Mouse (Mus musculus) right cerebral cortex, postnatal 4 days (tissue): Measurements from ENCODE around the gene Tnfsf9.
"Not testable (repeated sequence)": the region's sequence is repeated elsewhere in the genome, so short reads cannot be mapped to it uniquely, and the experiment has no call there.

Source experiments
- DNase-seq: peaks from one replicate; pipeline ENCODE4 v3.0.0-alpha.2; 2022

The Tnfsf9 gene

DNA sequence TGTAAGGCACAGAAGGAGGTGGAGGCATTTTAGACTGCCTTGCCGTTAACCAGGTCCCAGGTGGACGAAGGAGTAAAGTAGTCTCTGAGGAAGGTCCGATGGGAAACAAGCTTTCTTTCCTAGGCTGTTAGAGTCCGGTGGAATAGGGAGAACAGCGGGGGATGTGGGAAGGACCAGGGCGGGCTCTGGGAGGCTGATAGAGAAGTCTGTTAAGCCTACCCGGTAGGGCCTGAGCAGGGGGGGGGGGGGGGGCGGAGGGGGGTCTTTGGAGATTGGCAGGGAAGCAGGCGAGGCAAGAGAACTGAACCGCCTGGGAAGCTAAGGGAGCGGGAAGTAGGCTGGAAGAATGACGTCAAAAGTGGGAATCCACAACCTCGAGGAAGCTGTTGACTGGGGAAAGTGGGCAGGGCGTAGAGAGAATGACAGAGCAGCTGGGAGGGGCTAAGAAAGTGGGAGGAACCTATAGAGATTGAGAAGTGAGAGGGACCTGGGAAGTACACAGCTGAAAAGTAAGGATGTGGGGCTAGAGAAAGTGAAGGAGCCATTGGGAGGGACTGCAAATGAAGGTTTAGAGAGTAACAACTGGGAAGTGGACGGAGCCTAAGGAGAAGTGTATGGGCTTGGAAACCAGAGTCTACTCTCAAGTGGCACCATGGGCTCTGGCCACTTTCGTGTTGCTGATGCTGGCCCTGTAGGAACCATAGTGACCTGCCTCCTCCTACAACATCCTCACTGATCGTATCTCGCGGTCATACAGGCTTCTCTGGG is 9.1 kb upstream of the Tnfsf9 start:
- DNase-seq = no peak

DNA sequence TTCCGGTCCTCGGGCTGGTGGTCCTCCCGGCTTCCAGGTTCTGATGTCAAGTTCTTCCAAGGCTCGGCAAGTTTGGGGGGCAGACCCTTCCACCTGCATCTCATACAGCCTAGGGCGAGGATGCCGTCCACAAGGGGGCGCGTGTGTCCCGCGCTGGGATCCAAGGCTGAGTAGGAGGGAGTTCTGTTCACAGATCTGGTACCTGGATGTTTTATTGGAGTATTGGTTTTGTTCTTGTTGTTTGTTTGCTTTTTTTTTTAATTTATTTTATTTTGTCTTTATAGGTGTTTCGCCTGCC is 8.6 kb upstream of the Tnfsf9 start:
- DNase-seq = peak; percentile 94

DNA sequence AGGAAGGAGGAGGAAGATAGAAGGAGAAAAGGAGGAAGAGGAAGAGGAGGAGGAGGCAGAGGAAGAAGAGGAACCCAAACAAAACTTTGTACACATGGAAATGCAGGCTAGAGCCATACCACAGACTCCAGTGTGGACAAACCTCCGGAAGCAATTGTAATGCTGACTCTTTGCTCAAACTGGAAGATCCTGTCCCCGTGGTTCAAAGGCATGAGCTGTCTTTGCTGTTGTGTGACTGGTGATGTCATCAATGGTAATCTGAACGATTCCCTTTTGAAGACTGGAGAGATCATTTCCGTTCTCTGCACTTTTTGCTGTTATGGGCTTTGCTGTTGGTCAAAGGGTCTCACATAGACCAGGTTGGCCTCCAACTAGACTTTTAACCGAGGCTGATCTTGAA is 6.8 kb upstream of the Tnfsf9 start:
- no peak for DNase-seq

GRCm38 (mm10) chr17:57099629-57100325 is 5.3 kb upstream of the Tnfsf9 start:
- no peak for DNase-seq

GRCm38 (mm10) chr17:57102276-57102675 is 2.8 kb upstream of the Tnfsf9 start:
- no peak for DNase-seq

- no peak for DNase-seq
Observed at GRCm38 (mm10) chr17:57104496-57104895, 629 bp upstream of the Tnfsf9 start.

DNA sequence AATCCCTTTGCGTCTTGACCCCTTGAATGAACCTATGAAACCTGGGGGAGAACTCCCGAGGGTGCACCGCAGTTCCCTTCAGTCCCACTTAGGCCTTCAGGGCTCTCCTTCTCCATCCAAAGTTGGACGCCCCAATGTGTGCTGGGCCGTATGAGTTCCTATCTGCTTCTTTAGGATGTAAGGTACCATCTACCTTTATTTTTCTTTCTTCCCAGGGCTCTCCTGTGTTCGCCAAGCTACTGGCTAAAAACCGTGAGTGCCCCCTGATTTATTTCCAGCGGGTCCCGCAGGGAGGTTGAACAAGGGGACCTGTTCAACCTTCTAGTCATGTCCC is 877 bp downstream of the Tnfsf9 start:
- no peak for DNase-seq

- DNase-seq = no peak
Observed at GRCm38 (mm10) chr17:57107064-57107463, 1.9 kb downstream of the Tnfsf9 start.

DNA sequence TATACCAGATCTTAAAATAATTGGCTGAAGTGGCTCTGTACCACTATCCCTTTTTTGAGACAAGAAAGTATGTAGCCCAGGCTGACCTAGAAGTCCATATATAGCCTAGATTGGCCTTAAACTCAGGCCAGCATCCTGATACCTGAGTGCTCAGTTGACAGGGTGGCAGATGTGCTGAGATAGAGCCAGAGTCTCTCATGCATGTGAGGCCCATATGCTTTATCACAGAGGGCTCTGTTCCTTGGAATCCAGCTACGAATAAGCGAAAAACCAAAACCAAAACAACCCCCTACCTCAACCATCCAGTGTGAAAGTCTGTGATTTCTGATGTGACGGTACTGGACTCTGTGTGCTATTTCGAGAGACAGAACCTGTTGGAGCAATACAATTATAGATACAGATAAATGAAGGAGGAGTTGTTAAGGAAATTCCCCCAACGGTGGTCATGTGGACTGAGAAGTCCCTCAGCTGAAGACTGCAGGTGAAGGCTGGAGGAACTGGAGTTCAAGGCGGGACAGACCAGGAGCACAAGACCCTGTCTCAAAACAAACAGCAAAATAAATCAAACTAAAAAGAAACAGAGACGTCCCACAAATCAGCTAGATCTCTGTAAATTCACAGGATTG is 3.0 kb downstream of the Tnfsf9 start:
- DNase-seq = no peak

DNA sequence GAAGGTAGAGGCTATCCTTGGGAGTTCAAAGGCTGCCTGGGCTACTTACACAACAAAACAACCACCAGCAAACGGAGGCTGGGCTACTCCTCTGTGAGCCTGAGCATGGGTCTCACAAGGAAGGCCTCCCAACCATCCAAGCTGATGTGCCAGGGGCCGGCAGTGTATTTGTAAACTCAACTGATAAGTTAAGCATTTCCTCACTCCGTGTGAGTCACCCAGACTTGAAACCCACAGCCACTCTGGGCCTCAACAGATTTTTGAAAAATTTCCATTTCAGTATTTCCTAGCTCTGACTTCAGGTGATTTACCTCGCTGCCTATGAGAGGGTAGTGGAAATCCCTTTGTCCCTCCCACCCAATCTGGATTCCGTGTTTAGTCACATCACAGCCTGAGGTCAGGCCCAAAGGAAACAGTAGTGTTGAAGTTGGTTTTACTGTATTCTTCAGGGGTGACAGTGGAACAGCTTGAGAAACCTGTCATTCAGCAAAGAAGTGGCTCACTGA is 3.6 kb downstream of the Tnfsf9 start:
- DNase-seq = no peak

- no peak for DNase-seq
Observed at GRCm38 (mm10) chr17:57110005-57110404, 4.9 kb downstream of the Tnfsf9 start.

DNA sequence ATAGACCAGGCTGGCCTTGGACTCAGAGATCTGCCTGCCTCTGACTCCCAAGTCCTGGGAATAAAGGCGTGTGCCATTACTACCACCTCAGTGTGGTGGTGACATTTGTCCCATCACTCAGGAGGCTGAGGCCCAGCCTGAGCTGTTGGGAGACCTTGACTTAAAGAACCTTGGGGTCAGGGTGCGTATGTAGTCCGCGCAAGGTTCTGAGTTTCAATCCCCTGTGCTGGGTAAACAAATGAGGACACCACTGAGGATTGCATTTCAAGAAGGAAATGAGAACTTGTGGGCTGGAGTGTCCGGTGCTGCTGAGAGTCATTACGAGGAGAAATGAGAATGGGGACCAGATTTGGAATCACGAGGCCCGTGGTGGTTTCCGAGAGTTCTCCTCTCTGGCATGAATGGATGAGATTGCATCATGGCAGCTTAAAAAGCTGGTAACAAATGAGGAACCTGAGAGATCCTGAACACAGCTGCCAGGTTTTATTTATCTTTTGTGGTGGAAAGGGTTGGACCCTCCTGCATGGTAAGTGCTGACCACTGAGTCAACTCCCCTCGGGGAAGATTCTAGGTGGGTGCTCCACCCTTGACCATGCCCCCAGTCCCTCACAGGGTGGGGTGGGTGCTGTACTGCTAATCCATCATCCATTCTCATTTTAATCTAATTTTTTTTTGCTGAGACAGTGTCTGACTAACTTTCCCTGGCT is 7.8 kb downstream of the Tnfsf9 start:
- no peak for DNase-seq

GRCm38 (mm10) chr17:57116801-57117200 is 11.7 kb downstream of the Tnfsf9 start:
- DNase-seq = no peak

- no peak for DNase-seq
Observed at GRCm38 (mm10) chr17:57118524-57119349, 13.6 kb downstream of the Tnfsf9 start.

GRCm38 (mm10) chr17:57121856-57122255 is 16.7 kb downstream of the Tnfsf9 start:
- DNase-seq = no peak

DNA sequence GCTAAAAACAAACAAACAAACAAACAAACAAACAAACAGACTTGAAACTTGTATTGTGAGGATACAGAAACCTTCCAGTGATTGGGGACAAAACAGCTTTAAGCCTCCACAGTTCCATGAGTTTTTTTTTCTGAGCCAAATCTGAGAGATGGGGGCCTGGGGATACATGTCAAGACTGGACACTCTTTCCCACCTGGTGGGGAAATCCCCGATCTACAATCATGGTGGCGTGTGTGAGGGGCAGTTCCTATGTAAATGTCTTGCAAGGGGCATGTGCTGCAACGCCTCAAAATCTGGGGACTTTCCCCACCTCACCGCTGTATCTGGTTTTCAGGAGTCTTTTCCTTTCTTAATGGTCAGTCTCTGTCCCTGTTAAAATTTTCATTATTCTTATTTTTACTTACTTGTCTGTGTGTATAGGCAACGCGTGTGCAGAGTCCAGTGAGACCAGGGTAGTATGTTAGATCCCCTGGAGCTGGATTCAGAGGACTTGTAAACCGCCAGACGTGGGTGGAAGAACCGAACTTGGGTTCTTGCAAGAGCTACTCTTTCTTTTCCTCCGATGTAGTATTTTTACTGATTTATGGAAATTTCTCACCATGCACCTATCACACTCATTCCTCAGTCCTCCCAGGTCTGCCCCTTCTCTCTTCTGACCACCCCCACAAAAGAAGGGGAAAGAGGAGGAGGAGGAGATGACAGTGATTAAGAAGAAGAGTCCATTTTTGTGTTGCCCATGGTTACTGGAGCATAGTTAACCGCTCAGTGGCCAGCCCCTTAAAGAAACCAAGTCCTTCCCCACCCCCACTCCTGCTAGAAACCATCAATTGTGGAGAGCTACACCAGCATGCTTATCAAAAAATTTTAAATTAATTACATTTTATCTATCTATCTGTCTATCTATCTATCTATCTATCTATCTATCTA is 18.3 kb downstream of the Tnfsf9 start:
- no peak for DNase-seq

DNA sequence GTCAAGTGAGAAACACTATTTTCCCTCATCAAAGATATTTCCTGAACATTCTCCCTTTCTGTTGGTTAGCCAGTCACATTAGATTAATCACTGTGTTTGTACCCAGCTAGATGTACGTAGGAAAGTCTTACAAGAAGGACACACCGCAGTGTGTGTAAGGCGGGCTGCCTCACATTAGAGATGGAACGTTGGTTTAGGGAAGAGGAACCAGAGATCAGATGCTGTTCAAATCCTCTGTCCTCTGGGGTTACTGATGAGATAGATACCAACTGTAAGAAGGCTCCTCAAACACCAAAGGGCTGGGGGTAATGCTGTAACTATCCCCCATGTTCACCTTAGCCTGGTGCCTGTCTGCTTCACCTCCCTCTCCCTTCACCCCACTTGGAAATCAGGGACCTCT is 19.7 kb downstream of the Tnfsf9 start:
- DNase-seq = no peak

- DNase-seq = no peak
Observed at GRCm38 (mm10) chr17:57125853-57126622, 20.9 kb downstream of the Tnfsf9 start.

GRCm38 (mm10) chr17:57131793-57132192 is 26.7 kb downstream of the Tnfsf9 start:
- no peak for DNase-seq

- not testable (repeated sequence) for DNase-seq
Observed at GRCm38 (mm10) chr17:57134021-57134420, 28.9 kb downstream of the Tnfsf9 start.

DNA sequence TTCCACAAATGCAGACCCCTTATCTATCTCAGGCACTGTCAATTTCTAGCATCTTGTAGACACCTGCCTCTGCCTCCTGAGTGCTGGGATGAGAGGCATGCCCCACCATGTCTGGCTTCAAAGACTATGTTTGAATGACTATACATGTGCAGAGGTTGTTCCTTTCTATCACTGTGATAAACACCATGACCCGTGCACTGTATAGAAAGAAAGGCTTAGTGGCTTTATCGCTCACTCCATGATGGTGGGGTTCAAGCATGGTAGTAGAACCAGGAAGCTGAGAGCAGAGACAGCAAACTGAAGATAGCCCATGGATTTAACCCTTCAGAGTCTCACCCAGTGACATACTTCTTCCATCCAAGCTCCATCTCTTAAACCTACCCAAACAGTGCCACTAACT is 29.6 kb downstream of the Tnfsf9 start:
- no peak for DNase-seq
